16 mouse cellular contexts compared by ENCODE assay signal in genomic region chr1:75833071-75833830, GRCm38 (mm10).
DNase-seq lines count a peak whose midpoint lies in the region; ATAC-seq and TF ChIP-seq lines count a peak whose summit lies in the region.
"Had no signal": no experiment of that assay in that cellular context is flagged by ENCODE, and none has a peak within 500 bp of the region (broad histone marks: within the 10 kb centered on the region; RNA-seq: fewer than 3 reads in every experiment).

No protein-coding gene starts in this region.

- DNase-seq in midbrain, embryonic 10.5 days (ENCODE audit: low spot score): peak; percentile 28
- no peak for DNase-seq in midbrain, postnatal 0 days (ENCODE audit: low spot score)
- peak; percentile 79 for DNase-seq in embryonic facial prominence, embryonic 10.5 days (ENCODE audit: low spot score)
- DNase-seq in forelimb bud, embryonic 11.5 days (ENCODE audit: low read depth, low spot score): peak; percentile 92
- DNase-seq in layer of hippocampus, postnatal 14 days (ENCODE audit: low spot score in 2 of 2): no peak
- DNase-seq in left cerebral cortex, adult 18-20 months (ENCODE audit: low spot score in 2 of 2): no peak
- DNase-seq: cerebellum, postnatal 14 days; gastrocnemius, postnatal 10 days; kidney, adult 11 months; liver, postnatal 0 days; right cerebral cortex, postnatal 4 days had no signal

- peaks cover 66% of the 10 kb centered on the region for H3K27me3 ChIP-seq in midbrain, embryonic 10.5 days (ENCODE audit: low read depth, poor library complexity, severe bottlenecking)
- no peaks in the 10 kb centered on the region for H3K27me3 ChIP-seq in midbrain, postnatal 0 days (ENCODE audit: insufficient read depth, low read length)
- H3K27me3 ChIP-seq in embryonic facial prominence, embryonic 10.5 days (replicated peaks; ENCODE audit: low read depth, poor library complexity, severe bottlenecking): no peaks in the 10 kb centered on the region
- H3K27me3 ChIP-seq in stomach, embryonic 16.5 days (ENCODE audit: control insufficient read depth, insufficient read depth, low read length): no peaks in the 10 kb centered on the region
- H3K27me3 ChIP-seq: CH12.LX, Patski had no signal

- no peak overlapping the region for H3K4me3 ChIP-seq in midbrain, embryonic 10.5 days
- no peak overlapping the region for H3K4me3 ChIP-seq in midbrain, postnatal 0 days (ENCODE audit: low read depth, low read length)
- H3K4me3 ChIP-seq in embryonic facial prominence, embryonic 10.5 days: no peak overlapping the region
- H3K4me3 ChIP-seq in stomach, embryonic 16.5 days (replicated peaks; ENCODE audit: low read length): no peak overlapping the region
- H3K4me3 ChIP-seq: myocyte had no signal

- no peak for TF ChIP-seq CTCF in midbrain, postnatal 0 days (IDR thresholded peaks at IDR 0.05)

- H3K9ac ChIP-seq in midbrain, postnatal 0 days (replicated peaks; ENCODE audit: low read length, poor library complexity, severe bottlenecking): no peak overlapping the region
- no peak overlapping the region for H3K9ac ChIP-seq in stomach, embryonic 16.5 days (ENCODE audit: low read length)
- H3K9ac ChIP-seq: liver, postnatal 0 days had no signal

- ATAC-seq in midbrain, postnatal 0 days (ENCODE audit: low FRiP score): no peak
- ATAC-seq in stomach, embryonic 16.5 days (ENCODE audit: insufficient read depth, low FRiP score): no peak
- ATAC-seq: forebrain, embryonic 14.5 days; liver, postnatal 0 days; Patski had no signal

- peaks cover 3% of the 10 kb centered on the region; the same call in 1 of the 2 replicates for H3K4me1 ChIP-seq in midbrain, embryonic 10.5 days
- no peaks in the 10 kb centered on the region for H3K4me1 ChIP-seq in midbrain, postnatal 0 days (ENCODE audit: insufficient read depth, low read length)
- H3K4me1 ChIP-seq in embryonic facial prominence, embryonic 10.5 days: peaks cover 20% of the 10 kb centered on the region
- peaks cover 3% of the 10 kb centered on the region; the same call in 1 of the 2 replicates for H3K4me1 ChIP-seq in stomach, embryonic 16.5 days (ENCODE audit: control insufficient read depth, insufficient read depth, low read length)

- WGBS in midbrain, embryonic 10.5 days: 71% methylated on average over 12 of the region's 12 CpGs
- WGBS in midbrain, postnatal 0 days: 58% methylated on average over 12 of the region's 12 CpGs
- 26% methylated on average over 12 of the region's 12 CpGs for WGBS in embryonic facial prominence, embryonic 10.5 days
- WGBS in stomach, embryonic 16.5 days: 32% methylated on average over 12 of the region's 12 CpGs

- no peaks in the 10 kb centered on the region for H3K9me3 ChIP-seq in midbrain, embryonic 10.5 days (replicated peaks)
- H3K9me3 ChIP-seq in midbrain, postnatal 0 days (ENCODE audit: low read length): no peaks in the 10 kb centered on the region
- H3K9me3 ChIP-seq in embryonic facial prominence, embryonic 10.5 days: no peaks in the 10 kb centered on the region
- no peaks in the 10 kb centered on the region for H3K9me3 ChIP-seq in stomach, embryonic 16.5 days (replicated peaks; ENCODE audit: control insufficient read depth, low read length)

- no peak overlapping the region for H3K4me2 ChIP-seq in midbrain, postnatal 0 days (ENCODE audit: low read depth, low read length, poor library complexity, severe bottlenecking)
- peak overlapping the region; percentile 8; the same call in 1 of the 2 replicates for H3K4me2 ChIP-seq in stomach, embryonic 16.5 days (ENCODE audit: low read depth, low read length)

- no peak overlapping the region for H3K27ac ChIP-seq in midbrain, embryonic 10.5 days (replicated peaks)
- no peak overlapping the region for H3K27ac ChIP-seq in midbrain, postnatal 0 days (ENCODE audit: low read depth, low read length)
- peak overlapping the region; percentile 71 for H3K27ac ChIP-seq in embryonic facial prominence, embryonic 10.5 days (replicated peaks)
- H3K27ac ChIP-seq in stomach, embryonic 16.5 days (ENCODE audit: low read length): no peak overlapping the region

- no peaks in the 10 kb centered on the region for H3K36me3 ChIP-seq in midbrain, embryonic 10.5 days
- H3K36me3 ChIP-seq in midbrain, postnatal 0 days (ENCODE audit: insufficient read depth, low read length): no peaks in the 10 kb centered on the region
- H3K36me3 ChIP-seq in embryonic facial prominence, embryonic 10.5 days (replicated peaks): no peaks in the 10 kb centered on the region
- H3K36me3 ChIP-seq in stomach, embryonic 16.5 days (ENCODE audit: control insufficient read depth, insufficient read depth, low read length): no peaks in the 10 kb centered on the region

Comparison
In these comparisons a context has a peak if more than half of its experiments do, and no peak if none do; other contexts are left out.
1. DNase-seq: peak in midbrain, embryonic 10.5 days (single experiment), embryonic facial prominence, embryonic 10.5 days (single experiment) and forelimb bud, embryonic 11.5 days (single experiment); none in midbrain, postnatal 0 days (single experiment), layer of hippocampus, postnatal 14 days (0 of 2) and left cerebral cortex, adult 18-20 months (0 of 2).